Mouse (Mus musculus): ENCODE results near the gene H1fx. TPM values are rescaled to one million over a fixed set of nuclear protein-coding genes. Genes with fewer than 3 reads are reported as not detected.

Gene H1fx
- polyA plus RNA-seq, 1 experiment: 33.8 TPM

DNA sequence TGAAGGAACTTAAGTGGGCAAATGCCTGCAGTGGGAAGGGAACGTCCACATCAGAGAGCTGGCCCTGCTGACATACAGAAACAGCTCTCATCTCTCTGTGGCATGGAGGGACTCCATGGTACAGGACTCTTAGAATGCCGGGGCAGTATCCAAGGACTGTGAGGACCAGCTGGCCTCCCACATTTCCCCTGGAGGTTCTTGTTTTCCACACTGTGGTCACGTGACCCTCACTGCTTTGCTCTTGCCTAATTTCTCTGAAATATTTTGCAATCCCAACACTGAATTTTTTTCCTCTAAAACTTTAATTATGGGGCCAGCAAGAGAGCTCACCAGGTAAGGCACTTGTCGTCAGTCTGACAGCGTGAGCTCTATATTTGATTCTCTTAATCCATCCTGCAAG is 46.4 kb downstream of the H1fx start:
- H3K9me3 ChIP-seq: peaks cover 12% of the 10 kb centered on the region
- 0 out of 2 replicates have a peak, but pooled peaks cover 4% of the 10 kb centered on the region for H3K4me1 ChIP-seq
- TF ChIP-seq FLI1 (IDR thresholded peaks at IDR 0.05; ENCODE audit: low read length): no peak
- no peak for TF ChIP-seq GATA1 (IDR thresholded peaks at IDR 0.05; ENCODE audit: borderline replicate concordance, low read length)
- peaks cover 52% of the 10 kb centered on the region for H3K36me3 ChIP-seq (replicated peaks; ENCODE audit: low read length)
- no peak overlapping the region for H3K4me3 ChIP-seq (replicated peaks)
- H3K27me3 ChIP-seq (replicated peaks): peaks cover 11% of the 10 kb centered on the region

Other genes starting within 250 kb of the H1fx start
- 2,862 and 6,438 TPM in 2 replicates for gene Gp9, start 203.6 kb downstream of the H1fx start, polyA plus RNA-seq (2012; ENCODE audit: insufficient read depth, low replicate concordance)
- 27.5 and 77.6 TPM in 2 replicates for gene Rab43, start 169.5 kb downstream of the H1fx start, polyA plus RNA-seq (2012; ENCODE audit: insufficient read depth, low replicate concordance)
- 13.2 TPM in 1 of 2 replicates, not detected in the other for gene Gm45140, start 145.8 kb downstream of the H1fx start, polyA plus RNA-seq (2012; ENCODE audit: insufficient read depth, low replicate concordance)
- gene Isy1, start 142.8 kb downstream of the H1fx start, polyA plus RNA-seq (2012; ENCODE audit: insufficient read depth, low replicate concordance): 5.6 and 34.7 TPM in 2 replicates
- 44.0 and 59.4 TPM in 2 replicates for gene Cnbp, start 130.5 kb downstream of the H1fx start, polyA plus RNA-seq (2012; ENCODE audit: insufficient read depth, low replicate concordance)
- gene Copg1, start 93.8 kb downstream of the H1fx start, polyA plus RNA-seq (2012; ENCODE audit: insufficient read depth, low replicate concordance): 6.8 and 8.2 TPM in 2 replicates
- gene Hmces, start 67.7 kb downstream of the H1fx start, polyA plus RNA-seq (2012; ENCODE audit: insufficient read depth, low replicate concordance): 1.5 TPM in 1 of 2 replicates, not detected in the other
- gene Rab7, start 63.6 kb upstream of the H1fx start, polyA plus RNA-seq (2012; ENCODE audit: insufficient read depth, low replicate concordance): 13.2 and 85.0 TPM in 2 replicates
- gene Rpn1, start 102.8 kb upstream of the H1fx start, polyA plus RNA-seq (2012; ENCODE audit: insufficient read depth, low replicate concordance): 32.8 and 59.1 TPM in 2 replicates
- gene Gata2, start 212.3 kb upstream of the H1fx start, polyA plus RNA-seq (2012; ENCODE audit: insufficient read depth, low replicate concordance): 160 and 266 TPM in 2 replicates
- not detected in 2 replicates for gene Dnajb8, start 240.6 kb upstream of the H1fx start, polyA plus RNA-seq (2012; ENCODE audit: insufficient read depth, low replicate concordance)